Mouse (Mus musculus): ENCODE data around the gene Nfia. TPM values are rescaled to one million over a fixed set of nuclear protein-coding genes. Genes with fewer than 3 reads are reported as not detected.

Gene Nfia
- polyA plus RNA-seq, 1 experiment, result 41.2 TPM

DNA sequence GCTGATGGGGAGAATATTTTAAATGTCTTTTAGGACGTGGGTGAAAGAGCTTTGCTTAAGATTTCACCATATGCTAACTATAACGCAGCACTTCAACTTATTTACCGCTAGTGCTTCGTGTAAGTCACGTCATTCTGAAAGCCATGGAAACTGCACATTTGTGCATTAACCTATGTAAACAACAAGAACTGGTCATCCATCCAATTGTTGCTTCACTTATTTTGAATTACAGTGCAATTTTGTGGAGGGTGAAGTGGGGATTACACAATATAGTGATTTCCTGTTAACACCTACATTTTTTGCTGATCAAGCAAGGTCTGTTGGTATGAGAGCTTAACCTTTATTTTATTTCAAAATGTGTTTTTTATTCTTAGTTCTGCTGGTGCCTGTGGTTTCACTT lies 113.0 kb downstream of the Nfia start:
- no peaks in the 10 kb centered on the region for H3K27me3 ChIP-seq (ENCODE audit: control insufficient read depth, insufficient read depth, low read length)
- no peak overlapping the region for H3K4me3 ChIP-seq (replicated peaks; ENCODE audit: insufficient read depth, low read depth, low read length)
- peaks cover 3% of the 10 kb centered on the region; the same call in 1 of the 2 replicates for H3K4me1 ChIP-seq (ENCODE audit: control insufficient read depth, insufficient read depth, low read length)
- WGBS, result 91% methylated on average over 5 of the region's 5 CpGs
- no peak for DNase-seq
- no peak overlapping the region for H3K27ac ChIP-seq (ENCODE audit: insufficient read depth, low read length)
- TF ChIP-seq POLR2A (IDR thresholded peaks at IDR 0.05; ENCODE audit: borderline replicate concordance, insufficient read depth, low read length) (no peak), CTCF (IDR thresholded peaks at IDR 0.05; ENCODE audit: borderline replicate concordance, insufficient read depth, low read depth, low read length) (no peak)

DNA sequence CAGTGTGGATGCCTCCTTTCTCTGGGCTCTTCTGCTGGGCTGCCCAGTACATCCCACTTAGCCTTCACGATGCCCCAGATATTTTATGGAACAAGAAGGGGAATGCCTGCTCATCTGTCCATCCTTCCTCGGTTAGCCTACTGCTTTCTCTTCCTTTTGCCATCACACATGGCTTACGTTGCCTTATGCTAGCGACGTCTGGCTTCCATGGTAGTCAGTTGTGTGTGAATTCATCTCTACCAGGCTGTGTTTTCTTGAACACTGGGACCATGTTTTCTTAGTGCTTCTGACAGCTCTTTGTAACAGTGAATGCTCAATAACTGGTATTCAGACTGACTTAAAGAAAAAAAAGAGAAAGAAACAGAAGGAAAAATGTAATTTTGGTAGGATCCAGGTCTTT lies 113.7 kb downstream of the Nfia start:
- Histone ChIP-seq H3K4me3 (replicated peaks; ENCODE audit: insufficient read depth, low read depth, low read length) (no peak overlapping the region), H3K4me1 (ENCODE audit: control insufficient read depth, insufficient read depth, low read length) (peaks cover 3% of the 10 kb centered on the region; the same call in 1 of the 2 replicates), H3K27ac (ENCODE audit: insufficient read depth, low read length) (no peak overlapping the region), H3K27me3 (ENCODE audit: control insufficient read depth, insufficient read depth, low read length) (no peaks in the 10 kb centered on the region)
- no peak for DNase-seq
- 72% methylated on average over 5 of the region's 5 CpGs for WGBS
- no peak for TF ChIP-seq CTCF (IDR thresholded peaks at IDR 0.05; ENCODE audit: borderline replicate concordance, insufficient read depth, low read depth, low read length)
- no peak for TF ChIP-seq POLR2A (IDR thresholded peaks at IDR 0.05; ENCODE audit: borderline replicate concordance, insufficient read depth, low read length)

DNA sequence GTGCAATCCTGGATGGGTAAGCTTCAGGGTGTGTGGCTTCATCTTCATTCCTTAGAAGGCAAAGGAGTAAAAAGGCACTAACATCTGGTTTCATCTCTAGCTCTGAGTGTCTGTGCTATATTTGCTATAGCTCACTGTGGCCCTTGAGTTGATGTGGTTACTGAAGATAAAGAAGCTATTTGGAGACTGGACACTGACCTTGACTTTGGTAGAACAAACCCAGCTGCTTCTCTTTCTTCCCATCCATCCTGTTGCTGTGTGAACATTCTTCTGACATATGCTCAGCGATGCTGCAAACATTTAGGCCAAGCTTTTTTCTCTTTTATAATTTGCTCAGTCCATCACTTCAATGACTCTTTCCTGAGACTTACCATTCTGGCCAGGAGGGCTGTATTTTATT lies 114.7 kb downstream of the Nfia start:
- H3K27ac ChIP-seq (ENCODE audit: insufficient read depth, low read length), result no peak overlapping the region
- H3K27me3 ChIP-seq (ENCODE audit: control insufficient read depth, insufficient read depth, low read length), result no peaks in the 10 kb centered on the region
- no peak for TF ChIP-seq POLR2A (IDR thresholded peaks at IDR 0.05; ENCODE audit: borderline replicate concordance, insufficient read depth, low read length)
- TF ChIP-seq CTCF (IDR thresholded peaks at IDR 0.05; ENCODE audit: borderline replicate concordance, insufficient read depth, low read depth, low read length), result no peak
- peaks cover 7% of the 10 kb centered on the region; the same call in 1 of the 2 replicates for H3K4me1 ChIP-seq (ENCODE audit: control insufficient read depth, insufficient read depth, low read length)
- WGBS, result 29% methylated on average over 1 of the region's 1 CpGs
- no peak for DNase-seq
- no peak overlapping the region for H3K4me3 ChIP-seq (replicated peaks; ENCODE audit: insufficient read depth, low read depth, low read length)

DNA sequence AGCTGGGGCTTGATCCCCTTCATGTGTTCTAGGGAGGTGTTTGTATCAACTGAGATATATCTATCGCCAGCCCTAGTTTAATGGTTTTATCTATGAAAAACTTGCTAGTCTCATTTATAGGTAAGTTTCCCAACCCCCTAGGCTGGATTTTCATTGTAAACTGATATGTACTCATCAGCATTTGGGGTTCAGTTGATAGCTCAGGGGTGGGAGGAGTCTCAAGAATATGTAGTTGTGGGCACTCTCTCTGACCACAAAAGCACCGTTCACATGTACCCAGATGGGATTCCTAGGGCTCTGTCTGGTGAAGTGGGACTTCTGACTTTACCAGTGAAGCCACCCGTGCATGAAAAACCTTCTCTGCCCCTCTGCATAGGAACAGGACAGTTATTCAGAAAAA lies 118.5 kb downstream of the Nfia start:
- Histone ChIP-seq H3K27me3 (ENCODE audit: control insufficient read depth, insufficient read depth, low read length) (no peaks in the 10 kb centered on the region), H3K4me3 (replicated peaks; ENCODE audit: insufficient read depth, low read depth, low read length) (no peak overlapping the region), H3K27ac (ENCODE audit: insufficient read depth, low read length) (no peak overlapping the region), H3K4me1 (ENCODE audit: control insufficient read depth, insufficient read depth, low read length) (peaks cover 17% of the 10 kb centered on the region; the same call in 1 of the 2 replicates)
- TF ChIP-seq CTCF (IDR thresholded peaks at IDR 0.05; ENCODE audit: borderline replicate concordance, insufficient read depth, low read depth, low read length), result no peak
- no peak for TF ChIP-seq POLR2A (IDR thresholded peaks at IDR 0.05; ENCODE audit: borderline replicate concordance, insufficient read depth, low read length)
- no peak for DNase-seq
- WGBS, result 67% methylated on average over 3 of the region's 3 CpGs

DNA sequence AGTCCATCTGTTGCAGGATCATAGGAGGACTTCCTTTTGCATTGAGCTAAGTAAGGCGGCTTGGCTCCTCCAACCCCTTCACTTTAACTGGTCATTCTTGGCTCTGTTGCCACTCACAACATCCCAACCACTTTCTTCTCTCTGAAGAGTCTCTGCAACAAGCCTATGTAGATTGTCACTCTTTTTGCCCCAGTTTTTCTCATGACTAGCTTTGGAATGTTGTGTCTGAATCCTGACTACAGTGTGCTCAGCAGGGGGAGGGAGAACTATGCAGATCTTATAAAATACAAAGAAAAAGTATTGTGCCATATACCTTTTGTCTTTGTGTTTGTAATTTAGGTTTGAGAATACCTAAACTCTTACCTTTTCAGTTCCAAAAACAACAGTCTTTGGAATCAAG lies 119.1 kb downstream of the Nfia start:
- peaks cover 15% of the 10 kb centered on the region; the same call in 1 of the 2 replicates for H3K4me1 ChIP-seq (ENCODE audit: control insufficient read depth, insufficient read depth, low read length)
- no peak overlapping the region for H3K4me3 ChIP-seq (replicated peaks; ENCODE audit: insufficient read depth, low read depth, low read length)
- DNase-seq, result no peak
- no peak overlapping the region for H3K27ac ChIP-seq (ENCODE audit: insufficient read depth, low read length)
- H3K27me3 ChIP-seq (ENCODE audit: control insufficient read depth, insufficient read depth, low read length), result no peaks in the 10 kb centered on the region
- 32% methylated on average over 1 of the region's 1 CpGs for WGBS
- TF ChIP-seq POLR2A (IDR thresholded peaks at IDR 0.05; ENCODE audit: borderline replicate concordance, insufficient read depth, low read length) (no peak), CTCF (IDR thresholded peaks at IDR 0.05; ENCODE audit: borderline replicate concordance, insufficient read depth, low read depth, low read length) (no peak)

DNA sequence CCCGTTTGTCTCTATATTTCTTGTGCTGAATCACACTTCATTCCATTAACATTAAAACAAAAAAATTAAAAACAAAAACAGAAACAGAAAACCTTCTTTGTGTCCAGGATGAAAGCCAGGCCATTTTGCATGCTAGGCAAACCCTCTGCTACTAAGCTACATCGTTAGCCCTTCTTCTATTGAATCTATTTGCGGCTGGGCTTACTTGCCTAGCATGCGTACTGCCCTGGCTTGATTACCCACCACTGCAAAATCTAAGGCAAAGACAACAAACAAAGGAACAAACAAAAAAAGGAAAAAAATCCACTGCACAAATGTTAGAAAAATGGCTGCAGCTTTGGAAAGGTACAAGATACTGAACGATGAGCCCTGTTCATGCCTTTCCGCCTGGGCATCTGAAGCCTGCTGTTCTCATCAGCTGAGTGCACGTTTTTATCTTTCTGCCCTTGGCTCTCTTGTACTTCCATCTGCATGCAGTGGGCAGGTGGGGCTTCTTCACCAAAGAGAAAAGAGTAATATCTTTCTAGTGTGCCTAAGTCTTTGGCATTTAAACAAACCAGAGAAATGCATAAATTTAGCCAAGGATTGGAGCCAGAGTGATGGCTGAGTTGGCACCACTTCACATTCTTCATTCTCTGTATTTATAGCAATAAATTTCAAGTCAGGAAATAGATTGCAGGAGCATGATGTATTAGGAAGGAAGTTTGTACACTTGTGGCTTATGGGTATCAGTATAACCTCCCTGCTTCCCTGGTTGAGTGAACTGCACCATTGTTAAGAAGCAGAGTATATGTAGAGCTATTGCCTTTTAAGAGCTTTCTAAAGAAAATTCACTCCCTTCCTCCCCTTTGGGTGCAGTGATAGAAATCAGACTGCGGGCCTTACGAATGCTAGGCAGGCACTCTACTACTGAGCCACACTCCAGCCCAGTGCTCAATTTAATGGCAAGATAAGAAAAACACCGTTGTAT lies 121.7 kb downstream of the Nfia start:
- WGBS, result 45% methylated on average over 10 of the region's 10 CpGs
- no peak overlapping the region for H3K4me3 ChIP-seq (replicated peaks; ENCODE audit: insufficient read depth, low read depth, low read length)
- DNase-seq, result peak; percentile 49 to 73
- peaks cover 15% of the 10 kb centered on the region; the same call in 1 of the 2 replicates for H3K4me1 ChIP-seq (ENCODE audit: control insufficient read depth, insufficient read depth, low read length)
- H3K27me3 ChIP-seq (ENCODE audit: control insufficient read depth, insufficient read depth, low read length), result no peaks in the 10 kb centered on the region
- TF ChIP-seq CTCF (IDR thresholded peaks at IDR 0.05; ENCODE audit: borderline replicate concordance, insufficient read depth, low read depth, low read length), result no peak
- no peak for TF ChIP-seq POLR2A (IDR thresholded peaks at IDR 0.05; ENCODE audit: borderline replicate concordance, insufficient read depth, low read length)
- peak overlapping the region; percentile 94 for H3K27ac ChIP-seq (ENCODE audit: insufficient read depth, low read length)

DNA sequence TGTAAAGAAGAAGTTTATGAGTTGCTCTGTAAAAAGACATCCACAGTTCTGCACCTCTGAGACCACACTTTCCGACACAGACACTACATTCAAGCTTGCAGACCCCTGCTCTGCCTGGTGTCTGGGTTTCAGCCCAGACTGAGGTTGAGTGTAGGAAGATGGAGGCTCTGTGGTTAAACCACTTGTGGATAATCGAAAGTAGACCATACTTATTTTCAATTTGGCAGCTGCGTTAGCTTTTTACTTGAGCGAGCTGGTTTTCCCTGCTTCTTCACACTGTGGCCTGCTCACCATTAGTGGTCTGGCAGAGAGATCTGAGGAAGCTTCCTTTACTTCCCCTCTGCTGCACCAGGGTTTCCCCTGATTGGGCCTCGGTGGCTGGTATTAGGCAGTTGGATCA lies 123.4 kb downstream of the Nfia start:
- 80% methylated on average over 5 of the region's 5 CpGs for WGBS
- no peak overlapping the region for H3K4me3 ChIP-seq (replicated peaks; ENCODE audit: insufficient read depth, low read depth, low read length)
- no peak overlapping the region for H3K27ac ChIP-seq (ENCODE audit: insufficient read depth, low read length)
- TF ChIP-seq CTCF (IDR thresholded peaks at IDR 0.05; ENCODE audit: borderline replicate concordance, insufficient read depth, low read depth, low read length) (no peak), POLR2A (IDR thresholded peaks at IDR 0.05; ENCODE audit: borderline replicate concordance, insufficient read depth, low read length) (no peak)
- no peak for DNase-seq
- peaks cover 20% of the 10 kb centered on the region; the same call in 1 of the 2 replicates for H3K4me1 ChIP-seq (ENCODE audit: control insufficient read depth, insufficient read depth, low read length)
- no peaks in the 10 kb centered on the region for H3K27me3 ChIP-seq (ENCODE audit: control insufficient read depth, insufficient read depth, low read length)
